13 mouse cellular contexts compared by ENCODE assay signal in genomic region chr13:100617583-100617982, GRCm38 (mm10).
"Had no signal": no experiment of that assay in that cellular context is flagged by ENCODE, and none has a peak within 500 bp of the region (broad histone marks: within the 10 kb centered on the region; RNA-seq: fewer than 3 reads in every experiment).

No protein-coding gene starts in this region.

- DNase-seq: kidney, postnatal 14 days; lung, adult 2 months; retina, postnatal 1 day; right cerebral cortex, postnatal 4 days; spleen, adult 18-20 months; thymus, postnatal 36 days had no signal

- H3K27me3 ChIP-seq: megakaryocyte, embryonic 14.5 days had no signal

- H3K27ac ChIP-seq: left cerebral cortex, adult 2 months; macrophage; midbrain, embryonic 15.5 days; neural tube, embryonic 12.5 days had no signal

- H3K9me3 ChIP-seq: limb, embryonic 10.5 days; liver, embryonic 15.5 days; megakaryocyte, embryonic 14.5 days; midbrain, embryonic 15.5 days; neural tube, embryonic 12.5 days had no signal
